Mouse (Mus musculus): ENCODE results near the gene Spon1. TPM values are rescaled to one million over a fixed set of nuclear protein-coding genes. Genes with fewer than 3 reads are reported as not detected.

Spon1 gene
- polyA plus RNA-seq, 1 experiment from 2014 or later = 73.1 TPM

GRCm38 (mm10) chr7:113924561-113924960 lies 158.8 kb downstream of the Spon1 start:
- peaks cover 26% of the 10 kb centered on the region for H3K36me3 ChIP-seq
- no peak overlapping the region for H3K4me3 ChIP-seq
- DNase-seq (ENCODE audit: low spot score) = no peak
- H3K27ac ChIP-seq (replicated peaks) = no peak overlapping the region
- WGBS = 89% methylated on average over 6 of the region's 6 CpGs
- no peaks in the 10 kb centered on the region for H3K4me1 ChIP-seq
- no peaks in the 10 kb centered on the region for H3K27me3 ChIP-seq (ENCODE audit: low read depth, poor library complexity, severe bottlenecking)
- no peaks in the 10 kb centered on the region for H3K9me3 ChIP-seq (replicated peaks)

GRCm38 (mm10) chr7:113950888-113951287 lies 185.1 kb downstream of the Spon1 start:
- Histone ChIP-seq H3K27me3 (ENCODE audit: low read depth, poor library complexity, severe bottlenecking) (no peaks in the 10 kb centered on the region), H3K4me3 (no peak overlapping the region), H3K4me1 (no peaks in the 10 kb centered on the region), H3K36me3 (peaks cover 4% of the 10 kb centered on the region; the same call in 1 of the 2 replicates), H3K9me3 (replicated peaks) (no peaks in the 10 kb centered on the region), H3K27ac (replicated peaks) (no peak overlapping the region)
- 87% methylated on average over 7 of the region's 7 CpGs for WGBS
- DNase-seq (ENCODE audit: low spot score) = no peak

GRCm38 (mm10) chr7:113955431-113955830 lies 189.6 kb downstream of the Spon1 start:
- WGBS = 88% methylated on average over 2 of the region's 2 CpGs
- H3K4me1 ChIP-seq = no peaks in the 10 kb centered on the region

GRCm38 (mm10) chr7:113960841-113961499 lies 195.2 kb downstream of the Spon1 start:
- Histone ChIP-seq H3K36me3 (peaks cover 9% of the 10 kb centered on the region), H3K4me1 (peaks cover 3% of the 10 kb centered on the region; the same call in 1 of the 2 replicates), H3K27me3 (ENCODE audit: low read depth, poor library complexity, severe bottlenecking) (no peaks in the 10 kb centered on the region), H3K27ac (replicated peaks) (no peak overlapping the region), H3K9me3 (replicated peaks) (no peaks in the 10 kb centered on the region), H3K4me3 (no peak overlapping the region)
- DNase-seq (ENCODE audit: low spot score) = no peak
- 78% methylated on average over 9 of the region's 9 CpGs for WGBS

More at GRCm38 (mm10) chr7:113955431-113955830, 189.6 kb downstream of the Spon1 start:
- Histone ChIP-seq H3K9me3 (replicated peaks) (no peaks in the 10 kb centered on the region), H3K4me3 (no peak overlapping the region), H3K27ac (replicated peaks) (no peak overlapping the region), H3K27me3 (ENCODE audit: low read depth, poor library complexity, severe bottlenecking) (no peaks in the 10 kb centered on the region), H3K36me3 (peaks cover 9% of the 10 kb centered on the region)
- DNase-seq (ENCODE audit: low spot score) = no peak

GRCm38 (mm10) chr7:113961500-113961895 lies 195.7 kb downstream of the Spon1 start:
- Histone ChIP-seq H3K4me1 (peaks cover 3% of the 10 kb centered on the region; the same call in 1 of the 2 replicates), H3K27me3 (ENCODE audit: low read depth, poor library complexity, severe bottlenecking) (no peaks in the 10 kb centered on the region), H3K4me3 (no peak overlapping the region), H3K9me3 (replicated peaks) (no peaks in the 10 kb centered on the region), H3K27ac (replicated peaks) (no peak overlapping the region), H3K36me3 (peaks cover 9% of the 10 kb centered on the region)
- WGBS = 81% methylated on average over 3 of the region's 3 CpGs
- DNase-seq (ENCODE audit: low spot score) = no peak

GRCm38 (mm10) chr7:113962078-113962477 lies 196.3 kb downstream of the Spon1 start:
- peaks cover 3% of the 10 kb centered on the region; the same call in 1 of the 2 replicates for H3K4me1 ChIP-seq
- WGBS = 93% methylated on average over 4 of the region's 4 CpGs
- H3K36me3 ChIP-seq = peaks cover 9% of the 10 kb centered on the region
- no peak for DNase-seq (ENCODE audit: low spot score)
- H3K27me3 ChIP-seq (ENCODE audit: low read depth, poor library complexity, severe bottlenecking) = no peaks in the 10 kb centered on the region
- H3K4me3 ChIP-seq = no peak overlapping the region
- H3K9me3 ChIP-seq (replicated peaks) = no peaks in the 10 kb centered on the region
- no peak overlapping the region for H3K27ac ChIP-seq (replicated peaks)

- H3K36me3 ChIP-seq = 0 out of 2 replicates have a peak, but pooled peaks cover 2% of the 10 kb centered on the region
- no peak overlapping the region for H3K4me3 ChIP-seq
- no peaks in the 10 kb centered on the region for H3K27me3 ChIP-seq (ENCODE audit: low read depth, poor library complexity, severe bottlenecking)
- WGBS = 81% methylated on average over 4 of the region's 4 CpGs
- no peak overlapping the region for H3K27ac ChIP-seq (replicated peaks)
- no peaks in the 10 kb centered on the region for H3K9me3 ChIP-seq (replicated peaks)
- DNase-seq (ENCODE audit: low spot score) = no peak
- peaks cover 3% of the 10 kb centered on the region; the same call in 1 of the 2 replicates for H3K4me1 ChIP-seq
These were observed 198.0 kb downstream of the Spon1 start for GRCm38 (mm10) chr7:113963766-113964165.

- Histone ChIP-seq H3K4me3 (no peak overlapping the region), H3K27me3 (ENCODE audit: low read depth, poor library complexity, severe bottlenecking) (no peaks in the 10 kb centered on the region), H3K9me3 (replicated peaks) (no peaks in the 10 kb centered on the region), H3K27ac (replicated peaks) (no peak overlapping the region), H3K4me1 (peaks cover 3% of the 10 kb centered on the region; the same call in 1 of the 2 replicates), H3K36me3 (0 out of 2 replicates have a peak, but pooled peaks cover under 1% of the 10 kb centered on the region)
- DNase-seq (ENCODE audit: low spot score) = no peak
- WGBS = 91% methylated on average over 8 of the region's 8 CpGs
These were observed 199.8 kb downstream of the Spon1 start for GRCm38 (mm10) chr7:113965625-113966024.

GRCm38 (mm10) chr7:113969182-113969581 lies 203.4 kb downstream of the Spon1 start:
- H3K27me3 ChIP-seq (ENCODE audit: low read depth, poor library complexity, severe bottlenecking) = no peaks in the 10 kb centered on the region
- H3K36me3 ChIP-seq = peaks cover 13% of the 10 kb centered on the region
- H3K4me3 ChIP-seq = no peak overlapping the region
- no peak for DNase-seq (ENCODE audit: low spot score)
- H3K9me3 ChIP-seq (replicated peaks) = peaks cover 11% of the 10 kb centered on the region; the same call in 1 of the 2 replicates
- H3K27ac ChIP-seq (replicated peaks) = no peak overlapping the region
- no peaks in the 10 kb centered on the region for H3K4me1 ChIP-seq

- Histone ChIP-seq H3K4me3 (no peak overlapping the region), H3K27me3 (ENCODE audit: low read depth, poor library complexity, severe bottlenecking) (no peaks in the 10 kb centered on the region), H3K9me3 (replicated peaks) (peaks cover 11% of the 10 kb centered on the region; the same call in 1 of the 2 replicates), H3K27ac (replicated peaks) (no peak overlapping the region), H3K4me1 (peaks cover 9% of the 10 kb centered on the region; the same call in 1 of the 2 replicates), H3K36me3 (peaks cover 13% of the 10 kb centered on the region)
- DNase-seq (ENCODE audit: low spot score) = no peak
- 91% methylated on average over 4 of the region's 4 CpGs for WGBS
These were observed 206.7 kb downstream of the Spon1 start for GRCm38 (mm10) chr7:113972536-113972935.

GRCm38 (mm10) chr7:113986406-113987134 lies 220.8 kb downstream of the Spon1 start:
- no peaks in the 10 kb centered on the region for H3K9me3 ChIP-seq (replicated peaks)
- H3K27me3 ChIP-seq (ENCODE audit: low read depth, poor library complexity, severe bottlenecking) = no peaks in the 10 kb centered on the region
- 90% methylated on average over 10 of the region's 10 CpGs for WGBS
- no peaks in the 10 kb centered on the region for H3K4me1 ChIP-seq
- H3K4me3 ChIP-seq = no peak overlapping the region
- no peak for DNase-seq (ENCODE audit: low spot score)
- H3K27ac ChIP-seq (replicated peaks) = no peak overlapping the region
- peaks cover 4% of the 10 kb centered on the region for H3K36me3 ChIP-seq

GRCm38 (mm10) chr7:113988156-113988555 lies 222.4 kb downstream of the Spon1 start:
- H3K9me3 ChIP-seq (replicated peaks) = no peaks in the 10 kb centered on the region
- H3K36me3 ChIP-seq = peaks cover 4% of the 10 kb centered on the region
- no peak overlapping the region for H3K27ac ChIP-seq (replicated peaks)
- no peak overlapping the region for H3K4me3 ChIP-seq
- no peak for DNase-seq (ENCODE audit: low spot score)
- H3K27me3 ChIP-seq (ENCODE audit: low read depth, poor library complexity, severe bottlenecking) = no peaks in the 10 kb centered on the region
- no peaks in the 10 kb centered on the region for H3K4me1 ChIP-seq
